Mouse (Mus musculus) ZHBTc4 (cell line): Measurements from ENCODE around the gene Pdcd7.
A peak's percentile ranks its signal among the peaks of the same experiment; 100 is the strongest.

ENCODE experiments used
- DNase-seq: peaks from one replicate; pipeline ENCODE4 v3.0.0-alpha.2; 2011; ENCODE audit warnings: low read depth, low spot score

Pdcd7 gene

GRCm38 (mm10) chr9:65394360-65394759 is 48.5 kb downstream of the Pdcd7 start:
- no peak for DNase-seq

GRCm38 (mm10) chr9:65398279-65398678 is 52.4 kb downstream of the Pdcd7 start, which contains the start of gene Rasl12:
TSS of gene Rasl12 (plus strand) at chr9:65398506.
- peak; percentile 70 for DNase-seq

- DNase-seq: no peak
These were observed 54.0 kb downstream of the Pdcd7 start for GRCm38 (mm10) chr9:65399934-65400333.

- DNase-seq: no peak
These were observed 58.7 kb downstream of the Pdcd7 start for GRCm38 (mm10) chr9:65404331-65405183.

GRCm38 (mm10) chr9:65405184-65405449 is 59.2 kb downstream of the Pdcd7 start:
- DNase-seq: no peak

- no peak for DNase-seq
These were observed 61.4 kb downstream of the Pdcd7 start for GRCm38 (mm10) chr9:65407327-65407726.

- no peak for DNase-seq
These were observed 62.0 kb downstream of the Pdcd7 start for GRCm38 (mm10) chr9:65407861-65408260.

GRCm38 (mm10) chr9:65408871-65409295 is 63.0 kb downstream of the Pdcd7 start:
- DNase-seq: no peak
